Mouse (Mus musculus) limb, embryonic 14.5 days (tissue): ENCODE results near the gene Kcnh1. TPM values are rescaled to one million over a fixed set of nuclear protein-coding genes. Genes with fewer than 3 reads are reported as not detected.

ENCODE experiments used
- ATAC-seq: fragments of 200-750 bp; cut with Nextera tagmentation; 2 replicates; pipeline ENCODE4 v1.8.0; 2017; ENCODE audit warnings: low read depth, moderate number of reproducible peaks, moderate TSS enrichment; ENCODE audit not compliant: low FRiP score
- DNase-seq: peaks from one replicate; pipeline ENCODE4 v3.0.0-alpha.2; 2015; ENCODE audit warnings: low spot score
- H3K27ac ChIP-seq: fragments of 300-500 bp; sonication (generic); replicated peaks from 2 replicates; pipeline ENCODE4 v1.5.1; 2014; ENCODE audit warnings: low read depth, mild to moderate bottlenecking, low read length, moderate library complexity, mixed read lengths
- H3K27me3 ChIP-seq: fragments of 300-500 bp; sonication (generic); 2 replicates; pipeline ENCODE4 v1.6.1; 2014; ENCODE audit warnings: low read length, mixed read lengths; ENCODE audit not compliant: control insufficient read depth, insufficient read depth
- H3K36me3 ChIP-seq: fragments of 300-500 bp; sonication (generic); 2 replicates; pipeline ENCODE4 v1.6.1; 2014; ENCODE audit warnings: mild to moderate bottlenecking, low read length, moderate library complexity, mixed read lengths; ENCODE audit not compliant: control insufficient read depth, insufficient read depth
- H3K4me1 ChIP-seq: fragments of 300-500 bp; sonication (generic); 2 replicates; pipeline ENCODE4 v1.6.1; 2014; ENCODE audit warnings: antibody characterized with exemption, low read length, mixed read lengths; ENCODE audit not compliant: control insufficient read depth, insufficient read depth
- H3K4me2 ChIP-seq: fragments of 300-500 bp; sonication (generic); replicated peaks from 2 replicates; pipeline ENCODE4 v1.6.1; 2014; ENCODE audit warnings: low read depth, mild to moderate bottlenecking, low read length, moderate library complexity; ENCODE audit not compliant: severe bottlenecking
- H3K4me3 ChIP-seq: fragments of 300-500 bp; sonication (generic); replicated peaks from 2 replicates; pipeline ENCODE4 v1.5.1; 2014; ENCODE audit warnings: low read length
- H3K9ac ChIP-seq: fragments of 300-500 bp; sonication (generic); 2 replicates; pipeline ENCODE4 v1.6.1; 2014; ENCODE audit warnings: mild to moderate bottlenecking, low read depth, low read length, moderate library complexity; ENCODE audit not compliant: severe bottlenecking
- H3K9me3 ChIP-seq: fragments of 300-500 bp; sonication (generic); 2 replicates; pipeline ENCODE4 v1.6.1; 2016; ENCODE audit warnings: low read length; ENCODE audit not compliant: control insufficient read depth
- POLR2A ChIP-seq: fragments of 200-500 bp; IDR thresholded peaks from 2 replicates; pipeline ENCODE4 v1.8.0; 2012; ENCODE audit warnings: inconsistent platforms, mild to moderate bottlenecking, moderate library complexity, borderline replicate concordance; ENCODE audit not compliant: insufficient read depth, insufficient read length; ENCODE audit errors: extremely low read depth
- WGBS: fragments of 180-500 bp; shearing (Covaris S2); extraction: QIAGEN DNeasy Blood & Tissue Kit; methylation state at CpG from one replicate; pipeline ENCODE4 v1.1.7; 2014; 5-methylcytosine and 5-hydroxymethylcytosine counted together
- polyA plus RNA-seq, 2 experiments: library from polyadenylated mRNA; depleted of rRNA in 1 of 2; stranded (reverse) in 1 of 2; unstranded in 1 of 2; fragments of >200 nt; fragmentation: Nextera tagmentation in 1 of 2; extraction: Ambion mirVana in 1 of 2; gene quantifications; 2 replicates each; pipeline versions ENCODE4 v1.2.1 to v1.2.3; 2012 to 2014

Gene Kcnh1
- polyA plus RNA-seq, 2 experiments, result 0.30 to 0.63 TPM

- H3K36me3 ChIP-seq, result no peaks in the 10 kb centered on the region
- no peak overlapping the region for H3K27ac ChIP-seq
- H3K4me2 ChIP-seq, result no peak overlapping the region
- no peak overlapping the region for H3K4me3 ChIP-seq
- TF ChIP-seq POLR2A, result no peak
- DNase-seq (no peak), ATAC-seq (no peak)
- H3K9me3 ChIP-seq, result no peaks in the 10 kb centered on the region
- WGBS, result 74% methylated on average over 6 of the region's 6 CpGs
- H3K4me1 ChIP-seq, result peaks cover 18% of the 10 kb centered on the region
- no peaks in the 10 kb centered on the region for H3K27me3 ChIP-seq
- no peak overlapping the region for H3K9ac ChIP-seq
These were observed 121.4 kb downstream of the Kcnh1 start for GRCm38 (mm10) chr1:192311851-192312438.

DNA sequence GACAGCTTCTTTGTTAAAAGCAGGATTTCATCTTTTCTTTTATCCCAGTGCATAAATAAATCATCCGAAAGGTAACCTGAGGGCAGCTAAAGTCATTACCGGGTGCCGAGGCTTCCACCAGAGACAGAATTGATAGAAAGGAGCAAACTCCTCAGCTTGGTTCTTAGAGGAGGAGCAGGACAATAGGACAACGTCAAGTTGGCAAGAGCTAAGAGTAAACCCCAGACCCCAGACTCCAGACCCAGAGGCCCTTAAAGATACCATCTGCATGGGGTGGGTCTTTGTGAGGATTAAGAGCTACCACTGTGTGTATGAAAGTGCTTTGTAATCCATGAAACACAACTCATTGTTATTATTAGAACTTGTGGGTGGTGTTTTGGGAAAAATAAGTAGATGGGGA, 121.9 kb downstream of the Kcnh1 start:
- ATAC-seq (no peak), DNase-seq (no peak)
- no peak overlapping the region for H3K9ac ChIP-seq
- no peak overlapping the region for H3K27ac ChIP-seq
- H3K4me1 ChIP-seq, result peaks cover 13% of the 10 kb centered on the region
- WGBS, result 50% methylated on average over 4 of the region's 4 CpGs
- H3K36me3 ChIP-seq, result no peaks in the 10 kb centered on the region
- no peak for TF ChIP-seq POLR2A
- no peaks in the 10 kb centered on the region for H3K9me3 ChIP-seq
- H3K4me3 ChIP-seq, result no peak overlapping the region
- no peaks in the 10 kb centered on the region for H3K27me3 ChIP-seq
- H3K4me2 ChIP-seq, result no peak overlapping the region

DNA sequence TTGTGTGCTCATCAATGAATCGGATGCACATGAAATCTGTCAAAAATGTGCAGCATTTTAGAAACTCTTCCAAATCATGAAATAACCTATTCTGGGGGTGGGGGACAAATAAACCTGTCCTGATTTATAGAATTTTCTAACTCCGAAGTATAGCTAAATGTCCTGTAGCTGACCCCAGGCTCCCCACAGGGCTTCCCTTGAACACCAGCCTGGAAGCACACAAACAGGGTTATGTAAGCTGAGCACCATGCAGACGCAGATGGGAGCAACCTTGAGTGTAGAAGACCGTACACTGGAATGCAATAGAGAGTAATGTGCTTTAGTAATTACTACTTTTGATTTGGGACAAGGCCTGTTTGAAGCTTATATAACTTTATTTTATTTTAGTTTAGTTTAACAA, 122.4 kb downstream of the Kcnh1 start:
- no peak for ATAC-seq
- Histone ChIP-seq H3K36me3 (no peaks in the 10 kb centered on the region), H3K4me2 (no peak overlapping the region; the same call in 1 of the 2 replicates), H3K27me3 (no peaks in the 10 kb centered on the region), H3K27ac (no peak overlapping the region), H3K4me3 (no peak overlapping the region), H3K9me3 (no peaks in the 10 kb centered on the region), H3K4me1 (peaks cover 9% of the 10 kb centered on the region), H3K9ac (no peak overlapping the region)
- no peak for TF ChIP-seq POLR2A
- no peak for DNase-seq
- 37% methylated on average over 4 of the region's 4 CpGs for WGBS

- no peaks in the 10 kb centered on the region for H3K9me3 ChIP-seq
- no peak for TF ChIP-seq POLR2A
- 50% methylated on average over 7 of the region's 7 CpGs for WGBS
- H3K4me2 ChIP-seq, result no peak overlapping the region; the same call in 1 of the 2 replicates
- no peak overlapping the region for H3K9ac ChIP-seq
- H3K4me3 ChIP-seq, result no peak overlapping the region
- no peaks in the 10 kb centered on the region for H3K27me3 ChIP-seq
- H3K27ac ChIP-seq, result no peak overlapping the region
- DNase-seq (no peak), ATAC-seq (no peak)
- H3K4me1 ChIP-seq, result peaks cover 9% of the 10 kb centered on the region
- no peaks in the 10 kb centered on the region for H3K36me3 ChIP-seq
These were observed 123.0 kb downstream of the Kcnh1 start for GRCm38 (mm10) chr1:192313571-192313972.

- ATAC-seq, result no peak
- no peaks in the 10 kb centered on the region for H3K9me3 ChIP-seq
- TF ChIP-seq POLR2A, result no peak
These were observed 123.5 kb downstream of the Kcnh1 start for GRCm38 (mm10) chr1:192314044-192314443.

More at GRCm38 (mm10) chr1:192314044-192314443, 123.5 kb downstream of the Kcnh1 start:
- Histone ChIP-seq H3K4me3 (no peak overlapping the region), H3K4me1 (peaks cover 9% of the 10 kb centered on the region), H3K36me3 (no peaks in the 10 kb centered on the region), H3K27ac (no peak overlapping the region), H3K9ac (no peak overlapping the region), H3K4me2 (no peak overlapping the region), H3K27me3 (no peaks in the 10 kb centered on the region)
- no peak for DNase-seq
- WGBS, result 75% methylated on average over 3 of the region's 3 CpGs
